Mouse (Mus musculus): ENCODE data around the gene Ammecr1. TPM values are rescaled to one million over a fixed set of nuclear protein-coding genes. Genes with fewer than 3 reads are reported as not detected.

Ammecr1 gene
- polyA plus RNA-seq, 1 experiment from 2014 or later = 11.9 TPM

DNA sequence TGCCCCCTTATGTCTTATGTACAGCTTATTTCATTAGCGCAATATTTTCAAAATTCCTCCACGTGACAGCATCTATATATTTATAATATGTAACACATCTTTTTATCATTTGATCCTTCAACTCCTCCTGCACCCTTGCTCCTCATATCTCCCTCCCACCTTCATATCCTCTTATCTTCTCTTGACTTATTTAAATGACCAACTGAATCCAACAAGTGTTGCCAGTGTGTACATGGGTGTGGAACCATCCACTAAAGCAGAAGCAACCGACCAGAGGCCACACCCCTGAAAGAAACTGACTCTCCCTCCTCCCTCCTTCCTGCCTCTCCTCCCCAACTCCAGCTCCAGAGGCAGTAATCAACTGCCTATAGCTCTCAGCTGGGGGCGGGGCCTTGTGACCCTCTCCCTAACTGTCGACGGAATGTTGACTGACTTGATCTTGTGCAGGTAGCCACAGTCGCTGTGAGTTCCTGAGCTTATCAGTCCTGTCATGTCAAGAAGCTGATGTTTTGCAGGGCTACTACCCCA lies 6.0 kb upstream of the Ammecr1 start:
- peaks cover 75% of the 10 kb centered on the region for H3K27me3 ChIP-seq (replicated peaks; ENCODE audit: low read depth, poor library complexity, severe bottlenecking)
- DNase-seq (ENCODE audit: low spot score) = peak; percentile 33
- WGBS = 43% methylated on average over 7 of the region's 7 CpGs

DNA sequence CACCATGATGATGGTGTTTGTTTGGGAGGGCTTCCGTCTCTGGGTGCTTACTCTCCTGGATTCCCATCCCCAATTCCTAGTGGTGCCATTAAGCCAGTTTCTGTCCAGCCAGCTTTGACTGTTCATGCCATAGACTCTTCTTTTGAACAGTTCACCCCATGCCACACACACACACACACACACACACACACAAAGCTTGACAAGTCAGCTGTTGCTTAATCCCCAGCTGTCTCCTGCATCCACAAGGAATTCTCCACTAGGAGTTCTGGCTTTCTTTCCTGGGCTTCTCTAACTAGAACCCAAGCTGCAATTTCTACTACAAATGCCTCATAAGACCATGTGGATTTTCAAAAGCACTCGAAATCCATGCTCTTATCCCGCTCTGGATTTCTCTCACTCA lies 5.2 kb upstream of the Ammecr1 start:
- Histone ChIP-seq H3K36me3 (replicated peaks) (no peaks in the 10 kb centered on the region), H3K27ac (replicated peaks) (no peak overlapping the region), H3K4me1 (no peaks in the 10 kb centered on the region), H3K4me3 (no peak overlapping the region), H3K27me3 (replicated peaks; ENCODE audit: low read depth, poor library complexity, severe bottlenecking) (peaks cover 79% of the 10 kb centered on the region), H3K9me3 (no peaks in the 10 kb centered on the region)
- no peak for DNase-seq (ENCODE audit: low spot score)
- WGBS = 92% methylated on average over 3 of the region's 3 CpGs

More for the DNA sequence above, 6.0 kb upstream of the Ammecr1 start:
- H3K27ac ChIP-seq (replicated peaks) = no peak overlapping the region
- H3K36me3 ChIP-seq (replicated peaks) = no peaks in the 10 kb centered on the region
- H3K4me1 ChIP-seq = no peaks in the 10 kb centered on the region
- no peaks in the 10 kb centered on the region for H3K9me3 ChIP-seq
- no peak overlapping the region for H3K4me3 ChIP-seq

DNA sequence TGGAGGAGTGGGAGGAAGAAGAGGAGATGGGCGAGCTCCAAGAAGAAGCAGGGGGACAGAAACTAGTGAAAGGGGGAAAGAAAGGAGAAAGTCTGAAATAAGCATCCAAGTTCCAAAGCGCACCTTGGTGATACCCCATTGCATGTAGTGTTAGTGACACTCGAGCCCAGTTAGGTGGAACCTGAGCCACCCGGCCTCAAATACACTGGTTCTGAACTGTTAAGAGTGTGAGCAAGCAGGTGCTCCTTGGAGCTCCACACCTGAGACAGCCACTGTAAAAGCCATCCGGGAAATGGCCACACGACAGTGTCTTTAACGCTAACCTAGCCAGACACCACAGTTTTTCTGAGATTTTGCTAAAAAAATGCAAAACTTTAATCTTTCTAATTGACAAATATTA lies 539 bp upstream of the Ammecr1 start:
- H3K27me3 ChIP-seq (replicated peaks; ENCODE audit: low read depth, poor library complexity, severe bottlenecking) = peaks cover 71% of the 10 kb centered on the region
- 0 out of 2 replicates have a peak, but pooled peaks cover 5% of the 10 kb centered on the region for H3K4me1 ChIP-seq
- no peaks in the 10 kb centered on the region for H3K9me3 ChIP-seq
- 47% methylated on average over 7 of the region's 7 CpGs for WGBS
- 0 out of 2 replicates have a peak overlapping the region, but pooled peaks have one; percentile 19 for H3K27ac ChIP-seq (replicated peaks)
- H3K4me3 ChIP-seq = peak overlapping the region; percentile 76
- H3K36me3 ChIP-seq (replicated peaks) = no peaks in the 10 kb centered on the region
- peak; percentile 8 for DNase-seq (ENCODE audit: low spot score)

DNA sequence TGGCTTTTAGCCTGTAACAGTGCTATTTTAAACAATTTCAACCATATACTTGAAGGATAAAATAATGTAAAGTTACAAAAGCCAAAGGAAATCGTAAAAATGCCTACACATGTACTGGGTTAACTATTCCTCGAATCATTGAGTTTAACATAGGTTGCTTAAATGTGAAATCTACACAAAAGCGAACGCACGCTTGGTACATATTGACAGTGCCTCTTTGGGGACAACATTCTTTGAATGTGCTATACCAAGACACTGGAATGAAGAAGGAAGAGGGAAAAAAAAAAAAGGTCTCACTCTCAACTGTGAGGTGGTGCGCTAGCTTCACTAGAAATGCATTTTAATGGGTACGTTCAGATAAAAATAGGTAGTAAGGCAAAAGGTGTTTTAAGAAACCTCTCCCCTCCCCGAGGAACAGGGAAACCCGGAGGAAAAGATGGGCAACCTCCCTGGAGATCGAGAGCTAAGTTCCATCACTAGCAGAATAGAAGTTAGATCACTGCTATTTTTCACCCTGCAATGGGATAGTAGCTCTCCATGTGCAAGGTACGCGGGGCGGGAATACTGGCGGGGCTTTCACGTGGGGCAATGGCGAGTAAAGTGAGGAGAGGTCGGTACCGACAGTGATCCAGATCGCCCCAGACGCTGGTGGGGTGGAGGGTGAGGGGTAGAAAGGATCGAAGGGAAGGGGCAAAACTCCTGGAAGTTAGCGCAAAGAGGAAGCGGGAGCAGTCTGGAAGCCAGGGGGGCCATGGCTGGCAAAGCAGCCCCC lies 1.1 kb downstream of the Ammecr1 start:
- 25% methylated on average over 23 of the region's 23 CpGs for whole genome bisulfite sequencing
- Histone ChIP-seq H3K36me3 (replicated peaks) (no peaks in the 10 kb centered on the region), H3K27me3 (replicated peaks; ENCODE audit: low read depth, poor library complexity, severe bottlenecking) (peaks cover 69% of the 10 kb centered on the region), H3K27ac (replicated peaks) (peak overlapping the region; percentile 95), H3K9me3 (no peaks in the 10 kb centered on the region), H3K4me1 (0 out of 2 replicates have a peak, but pooled peaks cover 5% of the 10 kb centered on the region), H3K4me3 (peak overlapping the region; percentile 76)
- DNase-seq (ENCODE audit: low spot score) = peak; percentile 26

DNA sequence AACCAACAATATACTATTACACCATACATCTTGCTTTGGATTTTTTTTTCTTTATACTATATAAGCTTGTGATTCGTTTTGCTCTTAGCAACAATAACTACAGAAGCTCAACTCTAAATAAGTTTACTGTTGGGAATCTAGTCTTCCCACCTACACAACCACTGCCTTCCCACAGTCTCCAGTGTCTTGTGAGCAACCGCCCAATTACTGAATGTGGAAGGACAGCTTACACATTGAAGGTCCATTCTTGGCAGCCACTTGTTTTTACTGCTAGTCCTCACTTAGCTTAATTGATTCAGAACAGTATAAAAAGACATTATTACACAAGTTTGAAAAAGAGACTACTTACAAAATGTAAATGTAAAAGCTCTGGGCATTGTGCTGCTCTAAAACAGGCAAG lies 6.1 kb downstream of the Ammecr1 start:
- H3K27ac ChIP-seq (replicated peaks) = no peak overlapping the region
- DNase-seq (ENCODE audit: low spot score) = no peak
- no peak overlapping the region for H3K4me3 ChIP-seq
- H3K27me3 ChIP-seq (replicated peaks; ENCODE audit: low read depth, poor library complexity, severe bottlenecking) = peaks cover 71% of the 10 kb centered on the region
- H3K4me1 ChIP-seq = 0 out of 2 replicates have a peak, but pooled peaks cover 5% of the 10 kb centered on the region
- 82% methylated on average over 2 of the region's 2 CpGs for WGBS
- no peaks in the 10 kb centered on the region for H3K36me3 ChIP-seq (replicated peaks)
- no peaks in the 10 kb centered on the region for H3K9me3 ChIP-seq

DNA sequence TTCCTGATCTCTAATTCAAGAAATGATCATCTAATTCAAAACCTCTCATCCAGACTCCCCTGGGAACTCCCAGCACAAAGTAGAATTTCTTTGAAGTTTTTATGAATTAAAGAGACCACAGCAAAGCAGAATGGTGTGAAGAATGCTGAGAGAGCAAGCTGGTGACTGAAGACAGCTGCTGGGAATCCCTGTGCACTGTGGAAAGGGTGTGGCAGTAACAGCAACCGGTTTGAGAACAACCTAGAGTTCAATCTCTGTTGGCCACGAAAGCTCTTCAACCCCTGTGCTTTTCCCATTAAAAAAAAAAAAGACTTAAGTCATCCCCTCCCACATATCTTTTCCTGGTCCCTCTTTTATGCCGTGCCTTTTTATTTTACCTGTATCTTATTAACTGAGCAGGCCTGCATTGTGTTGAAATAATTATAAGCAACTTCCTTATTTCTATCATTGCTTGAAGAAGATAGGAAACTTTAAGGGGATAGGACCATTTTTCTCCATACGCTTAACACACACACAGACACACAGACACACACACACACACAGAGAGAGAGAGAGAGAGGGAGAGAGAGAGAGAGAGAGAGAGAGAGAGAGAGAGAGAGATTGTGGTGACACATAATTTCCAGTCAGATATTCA lies 6.7 kb downstream of the Ammecr1 start:
- Histone ChIP-seq H3K4me1 (0 out of 2 replicates have a peak, but pooled peaks cover 5% of the 10 kb centered on the region), H3K27ac (replicated peaks) (no peak overlapping the region), H3K4me3 (no peak overlapping the region), H3K9me3 (no peaks in the 10 kb centered on the region), H3K27me3 (replicated peaks; ENCODE audit: low read depth, poor library complexity, severe bottlenecking) (peaks cover 67% of the 10 kb centered on the region), H3K36me3 (replicated peaks) (no peaks in the 10 kb centered on the region)
- no peak for DNase-seq (ENCODE audit: low spot score)
- 87% methylated on average over 4 of the region's 4 CpGs for WGBS

DNA sequence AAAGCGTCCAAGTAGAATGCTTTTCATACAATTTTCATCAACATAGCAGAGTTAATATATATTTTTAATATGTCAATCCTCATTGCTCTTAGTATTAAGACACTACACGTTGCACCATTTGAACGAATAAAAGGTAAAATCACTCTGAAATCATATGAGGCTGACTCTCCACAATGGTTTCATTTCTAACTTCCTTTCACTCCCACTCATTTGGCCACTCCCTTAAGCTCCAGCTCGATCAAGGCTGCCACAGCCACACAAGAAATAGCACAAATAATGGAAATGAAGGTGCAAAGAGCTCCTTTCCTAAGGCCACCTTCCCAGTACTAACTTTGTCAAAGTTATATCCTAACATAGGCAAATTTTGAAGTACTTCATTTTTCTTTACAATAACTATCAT lies 38.1 kb downstream of the Ammecr1 start:
- peaks cover 25% of the 10 kb centered on the region for H3K27me3 ChIP-seq (replicated peaks; ENCODE audit: low read depth, poor library complexity, severe bottlenecking)
- WGBS = 85% methylated on average over 4 of the region's 4 CpGs

DNA sequence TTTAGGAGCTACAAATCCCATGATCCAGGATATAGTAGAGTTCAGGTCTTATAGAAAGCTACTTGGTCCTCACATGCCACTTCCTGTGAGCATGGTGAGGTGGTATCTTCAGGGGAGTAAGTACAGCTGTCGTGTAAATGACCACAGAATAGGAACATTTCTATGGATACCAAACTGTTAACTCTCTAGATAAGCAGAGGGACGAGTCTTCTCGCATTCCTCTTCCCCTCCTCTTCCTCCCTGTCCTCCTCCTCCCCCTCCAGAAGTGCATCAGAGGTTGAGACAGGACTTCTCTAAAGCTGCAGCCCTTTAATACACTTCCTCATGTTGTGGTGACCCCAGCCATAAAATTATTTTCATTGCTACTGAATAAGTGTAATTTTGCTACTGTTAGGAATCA lies 49.1 kb downstream of the Ammecr1 start:
- no peak for DNase-seq (ENCODE audit: low spot score)
- peaks cover 69% of the 10 kb centered on the region for H3K27me3 ChIP-seq (replicated peaks; ENCODE audit: low read depth, poor library complexity, severe bottlenecking)
- no peak overlapping the region for H3K27ac ChIP-seq (replicated peaks)
- no peaks in the 10 kb centered on the region for H3K4me1 ChIP-seq
- H3K4me3 ChIP-seq = no peak overlapping the region
- WGBS = 56% methylated on average over 3 of the region's 3 CpGs
- no peaks in the 10 kb centered on the region for H3K9me3 ChIP-seq
- no peaks in the 10 kb centered on the region for H3K36me3 ChIP-seq (replicated peaks)

More for the DNA sequence above, 38.1 kb downstream of the Ammecr1 start:
- no peaks in the 10 kb centered on the region for H3K9me3 ChIP-seq
- no peak for DNase-seq (ENCODE audit: low spot score)
- no peaks in the 10 kb centered on the region for H3K36me3 ChIP-seq (replicated peaks)
- H3K27ac ChIP-seq (replicated peaks) = no peak overlapping the region
- no peak overlapping the region for H3K4me3 ChIP-seq
- H3K4me1 ChIP-seq = no peaks in the 10 kb centered on the region

DNA sequence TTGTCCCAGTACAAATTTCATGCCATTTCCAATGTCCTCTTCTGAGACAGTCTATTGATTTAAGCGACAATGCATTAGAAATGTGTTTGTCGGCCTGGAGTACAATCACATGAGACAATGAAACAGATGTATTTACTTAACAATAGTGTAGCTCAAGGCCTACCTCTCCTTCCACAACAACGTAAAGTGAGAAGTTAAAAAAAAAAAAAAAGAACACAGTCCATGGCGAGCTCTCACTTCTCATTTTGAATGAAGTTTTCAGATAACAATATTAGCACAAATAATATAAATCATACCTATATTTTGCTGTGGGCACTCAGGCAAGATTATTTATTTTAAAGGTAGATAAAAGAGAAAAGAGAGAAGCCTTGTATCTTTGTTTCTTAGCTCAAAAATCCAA lies 49.8 kb downstream of the Ammecr1 start:
- H3K27me3 ChIP-seq (replicated peaks; ENCODE audit: low read depth, poor library complexity, severe bottlenecking) = peaks cover 66% of the 10 kb centered on the region
- 73% methylated on average over 4 of the region's 4 CpGs for WGBS
- DNase-seq (ENCODE audit: low spot score) = no peak

DNA sequence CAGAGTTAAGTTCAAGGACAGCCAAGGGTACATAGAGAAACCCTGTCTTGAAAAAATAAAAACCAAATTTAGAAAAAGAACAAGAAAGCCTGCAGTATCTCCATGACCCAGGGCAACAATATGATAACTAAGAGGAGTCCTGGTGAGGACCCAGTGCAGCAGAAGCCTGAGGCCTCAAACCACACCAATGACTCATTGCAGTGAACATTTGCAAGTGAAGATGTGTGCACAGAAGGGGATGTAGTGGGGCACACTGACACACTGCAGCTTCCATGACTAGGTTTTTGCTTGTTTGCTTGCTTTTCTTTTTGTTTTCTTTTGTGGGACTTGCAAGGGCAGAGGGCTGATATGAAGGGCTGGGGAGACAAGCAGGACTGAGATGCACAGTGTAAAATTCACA lies 52.3 kb downstream of the Ammecr1 start:
- H3K4me1 ChIP-seq = no peaks in the 10 kb centered on the region
- no peak overlapping the region for H3K27ac ChIP-seq (replicated peaks)
- no peaks in the 10 kb centered on the region for H3K36me3 ChIP-seq (replicated peaks)
- no peaks in the 10 kb centered on the region for H3K9me3 ChIP-seq
- H3K4me3 ChIP-seq = no peak overlapping the region
- peaks cover 54% of the 10 kb centered on the region for H3K27me3 ChIP-seq (replicated peaks; ENCODE audit: low read depth, poor library complexity, severe bottlenecking)
- DNase-seq (ENCODE audit: low spot score) = no peak

More for the DNA sequence above, 49.8 kb downstream of the Ammecr1 start:
- no peak overlapping the region for H3K27ac ChIP-seq (replicated peaks)
- no peaks in the 10 kb centered on the region for H3K4me1 ChIP-seq
- no peaks in the 10 kb centered on the region for H3K36me3 ChIP-seq (replicated peaks)
- H3K4me3 ChIP-seq = no peak overlapping the region
- no peaks in the 10 kb centered on the region for H3K9me3 ChIP-seq

DNA sequence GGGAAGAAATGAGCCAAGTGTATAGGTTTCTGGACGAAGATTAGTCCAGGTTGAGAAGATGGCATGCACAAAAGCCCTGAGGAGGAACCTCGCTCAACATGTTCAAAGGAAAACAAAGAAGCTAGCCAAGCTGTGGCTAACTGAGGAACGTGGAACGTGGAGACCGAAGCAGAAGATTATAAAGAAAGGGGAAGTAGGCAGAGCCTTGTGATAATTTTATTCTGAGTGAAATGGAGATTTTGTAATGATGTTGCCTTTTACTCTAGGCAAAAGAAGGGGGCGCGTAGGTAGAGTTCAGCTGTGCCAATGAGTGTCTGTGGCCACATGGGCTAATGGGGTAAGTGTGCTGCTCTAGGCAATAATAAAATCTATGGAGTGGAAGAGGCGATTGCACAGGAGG lies 62.7 kb downstream of the Ammecr1 start:
- 86% methylated on average over 8 of the region's 8 CpGs for WGBS
- H3K27me3 ChIP-seq (replicated peaks; ENCODE audit: low read depth, poor library complexity, severe bottlenecking) = peaks cover 81% of the 10 kb centered on the region

DNA sequence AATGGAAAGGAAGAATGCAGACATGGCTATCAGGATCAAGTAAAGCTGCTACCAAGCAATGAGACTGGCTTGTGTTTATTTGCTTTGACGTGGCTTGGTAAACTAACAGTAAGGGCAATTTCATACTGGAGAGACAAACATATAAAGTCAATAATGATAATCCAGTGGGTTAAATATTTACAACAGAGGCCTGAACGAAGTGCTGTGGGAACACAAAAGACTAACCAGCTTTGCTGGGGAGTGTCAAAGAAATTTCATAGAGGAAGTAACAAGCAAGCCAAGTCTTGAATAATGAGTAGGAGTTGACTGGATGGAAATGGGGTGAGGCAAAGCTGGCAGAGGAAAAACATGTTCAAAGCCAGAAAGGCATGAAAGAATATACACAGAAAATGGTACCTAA lies 63.9 kb downstream of the Ammecr1 start:
- Histone ChIP-seq H3K4me1 (no peaks in the 10 kb centered on the region), H3K36me3 (replicated peaks) (no peaks in the 10 kb centered on the region), H3K27ac (replicated peaks) (no peak overlapping the region), H3K4me3 (no peak overlapping the region), H3K9me3 (no peaks in the 10 kb centered on the region), H3K27me3 (replicated peaks; ENCODE audit: low read depth, poor library complexity, severe bottlenecking) (peaks cover 82% of the 10 kb centered on the region)
- 85% methylated on average over 2 of the region's 2 CpGs for WGBS
- no peak for DNase-seq (ENCODE audit: low spot score)

More for the DNA sequence above, 62.7 kb downstream of the Ammecr1 start:
- DNase-seq (ENCODE audit: low spot score) = no peak
- H3K4me3 ChIP-seq = no peak overlapping the region
- H3K4me1 ChIP-seq = no peaks in the 10 kb centered on the region
- H3K36me3 ChIP-seq (replicated peaks) = no peaks in the 10 kb centered on the region
- no peaks in the 10 kb centered on the region for H3K9me3 ChIP-seq
- H3K27ac ChIP-seq (replicated peaks) = no peak overlapping the region

DNA sequence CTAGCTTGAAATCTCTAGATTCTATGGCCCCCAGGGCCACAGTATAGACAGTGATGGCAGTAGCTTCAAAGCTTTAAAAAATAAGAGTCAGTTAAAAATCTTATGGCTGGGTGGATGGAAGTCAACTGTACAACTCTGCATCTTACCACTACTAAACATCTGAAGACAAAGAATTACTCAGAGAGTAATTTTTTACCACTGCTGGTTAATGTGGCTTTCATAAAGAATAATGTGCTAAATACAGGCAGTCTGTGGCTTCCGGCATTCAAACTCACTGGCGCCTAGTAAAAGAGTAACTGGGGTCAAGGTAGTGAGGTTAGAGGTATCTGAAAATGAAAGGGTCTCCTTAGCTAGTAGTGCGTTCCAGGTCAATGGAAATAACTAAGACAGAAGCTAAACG lies 64.6 kb downstream of the Ammecr1 start:
- Histone ChIP-seq H3K9me3 (no peaks in the 10 kb centered on the region), H3K36me3 (replicated peaks) (no peaks in the 10 kb centered on the region), H3K27ac (replicated peaks) (no peak overlapping the region), H3K4me3 (no peak overlapping the region), H3K4me1 (no peaks in the 10 kb centered on the region), H3K27me3 (replicated peaks; ENCODE audit: low read depth, poor library complexity, severe bottlenecking) (peaks cover 82% of the 10 kb centered on the region)
- 89% methylated on average over 4 of the region's 4 CpGs for WGBS
- no peak for DNase-seq (ENCODE audit: low spot score)
